Mouse (Mus musculus): ENCODE results near the gene Scaf1. TPM values are rescaled to one million over a fixed set of nuclear protein-coding genes. Genes with fewer than 3 reads are reported as not detected.

Scaf1 gene
- polyA plus RNA-seq, 2 experiments, result 11.0 to 16.9 TPM

DNA sequence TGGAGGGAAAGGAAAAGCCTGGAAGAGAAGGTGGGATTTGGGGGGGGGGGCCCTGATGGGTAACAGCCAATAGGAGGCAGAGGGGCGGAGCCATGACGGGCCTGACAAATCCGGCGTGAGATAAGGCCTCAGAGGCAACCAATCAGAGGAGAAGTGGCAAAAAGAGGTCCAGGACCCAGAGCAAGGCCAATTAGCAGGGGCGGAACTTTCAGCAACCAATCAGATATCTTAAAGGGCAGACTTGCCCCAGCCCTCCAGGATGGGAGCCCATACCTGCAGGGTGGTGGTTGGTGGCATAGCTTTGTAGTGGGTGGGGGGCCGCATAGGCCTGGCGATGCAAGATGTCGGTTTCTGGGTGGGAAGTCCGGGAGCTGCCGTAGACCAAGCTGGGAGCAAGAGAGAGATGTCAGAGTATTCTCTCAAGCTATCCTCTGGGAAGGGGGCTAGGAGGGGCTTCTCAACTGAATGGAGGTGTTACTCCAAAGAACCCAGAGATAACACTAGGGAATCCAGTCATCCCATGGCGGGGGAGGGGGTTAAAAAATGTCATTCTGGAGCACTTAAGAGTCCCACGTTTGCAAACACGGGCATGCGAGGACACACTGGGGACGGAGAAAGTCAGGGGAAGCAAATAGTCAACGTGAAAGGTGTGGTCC lies 34.9 kb upstream of the Scaf1 start:
- Histone ChIP-seq H3K4me1 (replicated peaks; ENCODE audit: control insufficient read depth in 2 of 2, insufficient read depth in 2 of 2, low read length in 1 of 2) (peaks cover 14% of the 10 kb centered on the region in 2 experiments), H3K9me3 (ENCODE audit: control insufficient read depth, low read length) (no peaks in the 10 kb centered on the region), H3K27ac (no peak overlapping the region), H3K4me3 (ENCODE audit: insufficient read depth in 1 of 2, low read depth in 2 of 2, low read length in 2 of 2) (peak overlapping the region; percentile 65 to 68), H3K36me3 (replicated peaks; ENCODE audit: control insufficient read depth, insufficient read depth, low read depth) (peaks cover 12% of the 10 kb centered on the region), H3K27me3 (ENCODE audit: control insufficient read depth, insufficient read depth, low read length) (no peaks in the 10 kb centered on the region), H3K4me2 (ENCODE audit: low read depth) (peak overlapping the region; percentile 84), H3K9ac (replicated peaks) (no peak overlapping the region)
- TF ChIP-seq EP300 (IDR thresholded peaks at IDR 0.05; ENCODE audit: low read depth), result no peak
- no peak for TF ChIP-seq CTCF (IDR thresholded peaks at IDR 0.05; ENCODE audit: low read depth)
- ATAC-seq (ENCODE audit: insufficient read depth) (no peak), DNase-seq (ENCODE audit: low read depth in 3 of 3, low spot score in 3 of 3) (peak; percentile 52 to 63 (median 61))
- 22% methylated on average over 16 of the region's 16 CpGs for WGBS (ENCODE audit: insufficient replicate concordance)

DNA sequence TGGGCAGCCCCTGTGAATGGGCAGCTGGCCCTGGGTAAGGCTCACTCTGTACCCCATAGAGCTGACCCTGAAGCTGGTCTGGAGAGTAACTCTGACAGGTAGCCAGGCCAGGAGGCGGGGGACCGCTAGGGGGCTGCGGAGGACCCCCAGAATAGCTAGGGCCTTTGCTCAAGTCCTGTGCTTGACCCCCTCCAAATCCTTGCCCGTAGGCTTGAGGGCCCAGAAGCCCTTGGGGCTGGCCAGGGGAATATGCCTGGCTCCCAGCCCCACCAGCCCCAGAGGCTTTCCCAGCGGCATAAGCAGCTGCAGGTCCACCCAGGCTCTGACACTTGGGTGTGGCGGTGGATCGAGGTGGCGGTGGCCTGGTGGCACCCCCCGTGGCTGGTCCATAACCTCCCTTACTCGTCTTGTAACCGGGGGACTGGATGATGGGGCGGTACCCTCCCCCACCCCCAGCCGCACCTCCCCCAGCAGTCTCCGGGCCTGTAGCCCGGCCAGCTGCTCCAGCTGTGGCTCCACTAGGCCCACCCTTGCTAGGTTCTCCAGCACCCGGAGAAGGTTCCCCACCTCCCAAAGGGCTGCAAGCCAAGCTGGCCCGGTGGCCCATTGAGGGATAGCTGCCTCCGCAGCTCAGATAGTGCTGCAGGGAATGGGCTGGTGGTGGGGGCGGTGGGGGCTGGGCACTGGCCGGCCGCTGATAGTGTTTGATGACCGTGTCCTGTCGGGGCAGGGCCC lies 32.9 kb upstream of the Scaf1 start:
- no peak for TF ChIP-seq CTCF (IDR thresholded peaks at IDR 0.05; ENCODE audit: low read depth)
- TF ChIP-seq EP300 (IDR thresholded peaks at IDR 0.05; ENCODE audit: low read depth), result no peak
- Histone ChIP-seq H3K4me3 (ENCODE audit: insufficient read depth in 1 of 2, low read depth in 2 of 2, low read length in 2 of 2) (no peak overlapping the region), H3K4me2 (ENCODE audit: low read depth) (no peak overlapping the region), H3K36me3 (replicated peaks; ENCODE audit: control insufficient read depth, insufficient read depth, low read depth) (peaks cover 16% of the 10 kb centered on the region), H3K9ac (replicated peaks) (no peak overlapping the region), H3K27me3 (ENCODE audit: control insufficient read depth, insufficient read depth, low read length) (no peaks in the 10 kb centered on the region), H3K27ac (no peak overlapping the region), H3K4me1 (replicated peaks; ENCODE audit: control insufficient read depth in 2 of 2, insufficient read depth in 2 of 2, low read length in 1 of 2) (peaks cover 9 to 14% of the 10 kb centered on the region in 2 experiments), H3K9me3 (ENCODE audit: control insufficient read depth, low read length) (no peaks in the 10 kb centered on the region)
- DNase-seq (ENCODE audit: low read depth in 3 of 3, low spot score in 3 of 3) (no peak), ATAC-seq (ENCODE audit: insufficient read depth) (no peak)
- WGBS (ENCODE audit: insufficient replicate concordance), result 82% methylated on average over 23 of the region's 23 CpGs

- H3K36me3 ChIP-seq (replicated peaks; ENCODE audit: control insufficient read depth, insufficient read depth, low read depth), result peaks cover 16% of the 10 kb centered on the region
- peaks cover 9 to 14% of the 10 kb centered on the region in 2 experiments for H3K4me1 ChIP-seq (replicated peaks; ENCODE audit: control insufficient read depth in 2 of 2, insufficient read depth in 2 of 2, low read length in 1 of 2)
- no peak overlapping the region for H3K4me2 ChIP-seq (ENCODE audit: low read depth)
- ATAC-seq (ENCODE audit: insufficient read depth), result no peak
- no peak for TF ChIP-seq EP300 (IDR thresholded peaks at IDR 0.05; ENCODE audit: low read depth)
- 0 out of 2 replicates have a peak, but pooled peaks have one; percentile 8 for TF ChIP-seq CTCF (IDR thresholded peaks at IDR 0.05; ENCODE audit: low read depth)
- H3K9me3 ChIP-seq (ENCODE audit: control insufficient read depth, low read length), result no peaks in the 10 kb centered on the region
- H3K4me3 ChIP-seq (ENCODE audit: insufficient read depth in 1 of 2, low read depth in 2 of 2, low read length in 2 of 2), result no peak overlapping the region
- no peak for DNase-seq (ENCODE audit: low read depth in 3 of 3, low spot score in 3 of 3)
- 89% methylated on average over 38 of the region's 38 CpGs for WGBS (ENCODE audit: insufficient replicate concordance)
- no peak overlapping the region for H3K27ac ChIP-seq
- no peaks in the 10 kb centered on the region for H3K27me3 ChIP-seq (ENCODE audit: control insufficient read depth, insufficient read depth, low read length)
- H3K9ac ChIP-seq (replicated peaks), result no peak overlapping the region
Observed at GRCm38 (mm10) chr7:45048001-45048890, 32.1 kb upstream of the Scaf1 start.

DNA sequence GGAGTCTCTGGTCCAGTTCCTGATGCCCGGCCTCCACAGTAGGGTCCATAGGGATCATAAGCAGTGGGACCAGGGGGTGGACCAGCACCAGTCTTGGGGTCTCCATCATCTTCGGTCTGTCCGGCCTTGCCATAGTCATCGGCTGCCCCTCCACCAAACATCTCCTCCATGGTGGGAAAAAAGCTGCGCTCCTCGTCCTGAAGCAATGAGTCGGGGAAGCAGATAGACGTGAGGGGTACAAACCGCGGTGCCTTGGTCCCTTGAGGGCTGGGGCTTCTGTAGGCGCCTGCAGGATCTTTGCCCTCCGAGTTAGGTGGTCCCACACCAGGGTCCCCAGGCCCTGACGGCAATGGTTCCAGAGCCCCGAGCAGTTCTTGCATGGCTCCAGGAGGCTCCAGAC lies 31.3 kb upstream of the Scaf1 start:
- WGBS (ENCODE audit: insufficient replicate concordance), result 92% methylated on average over 14 of the region's 14 CpGs
- Histone ChIP-seq H3K36me3 (replicated peaks; ENCODE audit: control insufficient read depth, insufficient read depth, low read depth) (peaks cover 19% of the 10 kb centered on the region), H3K4me3 (ENCODE audit: insufficient read depth in 1 of 2, low read depth in 2 of 2, low read length in 2 of 2) (no peak overlapping the region)

More for the DNA sequence above, 31.3 kb upstream of the Scaf1 start:
- Histone ChIP-seq H3K27ac (no peak overlapping the region), H3K27me3 (ENCODE audit: control insufficient read depth, insufficient read depth, low read length) (no peaks in the 10 kb centered on the region), H3K4me2 (ENCODE audit: low read depth) (no peak overlapping the region), H3K4me1 (replicated peaks; ENCODE audit: control insufficient read depth in 2 of 2, insufficient read depth in 2 of 2, low read length in 1 of 2) (peaks cover 9 to 14% of the 10 kb centered on the region in 2 experiments), H3K9me3 (ENCODE audit: control insufficient read depth, low read length) (no peaks in the 10 kb centered on the region), H3K9ac (replicated peaks) (no peak overlapping the region)
- DNase-seq (ENCODE audit: low read depth in 3 of 3, low spot score in 3 of 3) (no peak), ATAC-seq (ENCODE audit: insufficient read depth) (no peak)
- TF ChIP-seq CTCF (IDR thresholded peaks at IDR 0.05; ENCODE audit: low read depth) (no peak), EP300 (IDR thresholded peaks at IDR 0.05; ENCODE audit: low read depth) (no peak)

Measured in liver, embryonic 14.5 days (tissue).